Mouse (Mus musculus): Measurements from ENCODE around the gene Gm10352. TPM values are rescaled to one million over a fixed set of nuclear protein-coding genes. Genes with fewer than 3 reads are reported as not detected.
"Not testable (repeated sequence)": the region's sequence is repeated elsewhere in the genome, so short reads cannot be mapped to it uniquely, and the experiment has no call there.

Gm10352 gene
- polyA plus RNA-seq (2015; fragmentation: Nextera tagmentation; extraction: Ambion mirVana) = not detected in 2 replicates

- H3K27me3 ChIP-seq; H3K4me3 ChIP-seq (replicated peaks); H3K27ac ChIP-seq; ATAC-seq; H3K9ac ChIP-seq (replicated peaks); H3K4me2 ChIP-seq (replicated peaks); H3K9me3 ChIP-seq; H3K4me1 ChIP-seq (replicated peaks); H3K36me3 ChIP-seq: not testable (repeated sequence)
- no CpG with 5 or more reads among the region's 9 CpGs for WGBS
Measured at GRCm38 (mm10) chrY:2900689-2901088, at the start of gene Gm10352. Gene Gm10352, plus strand, starts transcription at chrY:2900989.

- not testable (repeated sequence) for H3K27ac ChIP-seq; ATAC-seq; H3K27me3 ChIP-seq; H3K9me3 ChIP-seq; H3K4me2 ChIP-seq (replicated peaks); H3K9ac ChIP-seq (replicated peaks); H3K4me3 ChIP-seq (replicated peaks); H3K4me1 ChIP-seq (replicated peaks); H3K36me3 ChIP-seq
- no CpG with 5 or more reads among the region's 9 CpGs for WGBS
Measured at GRCm38 (mm10) chrY:2932282-2932681, 31.5 kb downstream of the Gm10352 start, which contains the start of gene Gm29289. Gene Gm29289, plus strand, starts transcription at chrY:2932582.

Other genes starting within 250 kb of the Gm10352 start
- gene Sry, start 237.3 kb upstream of the Gm10352 start, polyA plus RNA-seq (2015; fragmentation: Nextera tagmentation; extraction: Ambion mirVana) = not detected in 2 replicates
- not detected in 2 replicates for gene H2al2b, start 180.3 kb upstream of the Gm10352 start, polyA plus RNA-seq (2015; fragmentation: Nextera tagmentation; extraction: Ambion mirVana)
- not detected in 2 replicates for gene Gm4064, start 104.8 kb upstream of the Gm10352 start, polyA plus RNA-seq (2015; fragmentation: Nextera tagmentation; extraction: Ambion mirVana)
- not detected in 2 replicates for gene Rbmy, start 70.3 kb upstream of the Gm10352 start, polyA plus RNA-seq (2015; fragmentation: Nextera tagmentation; extraction: Ambion mirVana)
- not detected in 2 replicates for gene Gm10256, start 70.3 kb upstream of the Gm10352 start, polyA plus RNA-seq (2015; fragmentation: Nextera tagmentation; extraction: Ambion mirVana)
- not detected in 2 replicates for gene Gm29289, start 31.6 kb downstream of the Gm10352 start, polyA plus RNA-seq (2015; fragmentation: Nextera tagmentation; extraction: Ambion mirVana)